Mouse (Mus musculus) lung, postnatal 0 days (tissue): ENCODE measurements around the gene Creb3l4. TPM values are rescaled to one million over a fixed set of nuclear protein-coding genes. Genes with fewer than 3 reads are reported as not detected.
A peak's percentile ranks its signal among the peaks of the same experiment; 100 is the strongest.
"Not testable (repeated sequence)": the region's sequence is repeated elsewhere in the genome, so short reads cannot be mapped to it uniquely, and the experiment has no call there.

Experiments used
- ATAC-seq: fragments of 200-750 bp; cut with Nextera tagmentation; 2 replicates; pipeline ENCODE4 v1.8.0; 2017; ENCODE audit warnings: moderate library complexity
- DNase-seq: peaks from one replicate; pipeline ENCODE4 v3.0.0-alpha.2; 2016; ENCODE audit warnings: low spot score
- H3K27ac ChIP-seq: fragments of 300-500 bp; sonication (generic); 2 replicates; pipeline ENCODE4 v1.5.1; 2014; ENCODE audit warnings: antibody characterized with exemption, mild to moderate bottlenecking, low read length, mixed read lengths
- H3K27me3 ChIP-seq: fragments of 300-500 bp; sonication (generic); replicated peaks from 2 replicates; pipeline ENCODE4 v1.6.1; 2014; ENCODE audit warnings: low read length, mixed read lengths; ENCODE audit not compliant: insufficient read depth
- H3K36me3 ChIP-seq: fragments of 300-500 bp; sonication (generic); 2 replicates; pipeline ENCODE4 v1.6.1; 2014; ENCODE audit warnings: low read length, mixed read lengths; ENCODE audit not compliant: insufficient read depth
- H3K4me1 ChIP-seq: fragments of 300-500 bp; sonication (generic); 2 replicates; pipeline ENCODE4 v1.6.1; 2014; ENCODE audit warnings: antibody characterized with exemption, low read depth, low read length, mixed read lengths; ENCODE audit not compliant: insufficient read depth
- H3K4me2 ChIP-seq: fragments of 300-500 bp; sonication (generic); replicated peaks from 2 replicates; pipeline ENCODE4 v1.6.1; 2014; ENCODE audit warnings: low read depth, mild to moderate bottlenecking, low read length, moderate library complexity, mixed read lengths
- H3K4me3 ChIP-seq: fragments of 300-500 bp; sonication (generic); 2 replicates; pipeline ENCODE4 v1.5.1; 2014; ENCODE audit warnings: low read depth, low read length
- H3K9ac ChIP-seq: fragments of 300-500 bp; sonication (generic); replicated peaks from 2 replicates; pipeline ENCODE4 v1.6.1; 2014; ENCODE audit warnings: low read depth, mild to moderate bottlenecking
- H3K9me3 ChIP-seq: fragments of 300-500 bp; sonication (generic); 2 replicates; pipeline ENCODE4 v1.6.1; 2016; ENCODE audit warnings: low read length, mixed read lengths
- CTCF ChIP-seq: IDR thresholded peaks from 2 replicates; pipeline ENCODE4 v1.5.1; 2016; ENCODE audit warnings: antibody characterized with exemption, mild to moderate bottlenecking
- EP300 ChIP-seq: IDR thresholded peaks from 2 replicates; pipeline ENCODE4 v1.6.1; 2016; ENCODE audit warnings: antibody characterized with exemption, mild to moderate bottlenecking, control low read depth
- WGBS: fragments of 180-500 bp; shearing (Covaris S2); extraction: QIAGEN DNeasy Blood & Tissue Kit; methylation state at CpG from one replicate; pipeline ENCODE4 v1.1.7; 2014; 5-methylcytosine and 5-hydroxymethylcytosine counted together
- polyA plus RNA-seq: library from polyadenylated mRNA; unstranded; fragments of >200 nt; fragmentation: Nextera tagmentation; extraction: Ambion mirVana; gene quantifications from 2 replicates; pipeline ENCODE4 v1.2.1, GENCODE M21; 2015

Creb3l4 gene
- polyA plus RNA-seq, 1 experiment from 2014 or later: 2.4 TPM

- Histone ChIP-seq H3K4me1 (peaks cover 8% of the 10 kb centered on the region; the same call in 1 of the 2 replicates), H3K9me3 (no peaks in the 10 kb centered on the region), H3K4me2 (no peak overlapping the region), H3K27me3 (no peaks in the 10 kb centered on the region), H3K9ac (no peak overlapping the region), H3K4me3 (no peak overlapping the region), H3K27ac (no peak overlapping the region), H3K36me3 (peaks cover 19% of the 10 kb centered on the region)
- DNase-seq (no peak), ATAC-seq (no peak)
- WGBS: 84% methylated on average over 19 of the region's 19 CpGs
- TF ChIP-seq EP300 (no peak), CTCF (no peak)
Observed at GRCm38 (mm10) chr3:90256731-90257530, 13.6 kb upstream of the Creb3l4 start.

GRCm38 (mm10) chr3:90255784-90256353, 12.6 kb upstream of the Creb3l4 start:
- Histone ChIP-seq H3K4me2 (no peak overlapping the region), H3K9ac (no peak overlapping the region), H3K27me3 (no peaks in the 10 kb centered on the region), H3K4me1 (peaks cover 8% of the 10 kb centered on the region; the same call in 1 of the 2 replicates), H3K36me3 (peaks cover 14% of the 10 kb centered on the region), H3K9me3 (no peaks in the 10 kb centered on the region), H3K4me3 (no peak overlapping the region), H3K27ac (no peak overlapping the region)
- DNase-seq (no peak), ATAC-seq (no peak)
- TF ChIP-seq CTCF (no peak), EP300 (no peak)
- 89% methylated on average over 14 of the region's 14 CpGs for WGBS

- Histone ChIP-seq H3K27me3 (no peaks in the 10 kb centered on the region), H3K9me3 (no peaks in the 10 kb centered on the region), H3K36me3 (peaks cover 14% of the 10 kb centered on the region), H3K4me1 (peaks cover 8% of the 10 kb centered on the region; the same call in 1 of the 2 replicates), H3K4me3 (peak overlapping the region; percentile 81), H3K27ac (0 out of 2 replicates have a peak overlapping the region, but pooled peaks have one; percentile 90), H3K9ac (peak overlapping the region; percentile 91), H3K4me2 (peak overlapping the region; percentile 72)
- TF ChIP-seq EP300: no peak
- no peak for TF ChIP-seq CTCF
- WGBS: 4% methylated on average over 2 of the region's 2 CpGs
- ATAC-seq (no peak), DNase-seq (no peak)
Observed at GRCm38 (mm10) chr3:90255194-90255565, 11.9 kb upstream of the Creb3l4 start.

DNA sequence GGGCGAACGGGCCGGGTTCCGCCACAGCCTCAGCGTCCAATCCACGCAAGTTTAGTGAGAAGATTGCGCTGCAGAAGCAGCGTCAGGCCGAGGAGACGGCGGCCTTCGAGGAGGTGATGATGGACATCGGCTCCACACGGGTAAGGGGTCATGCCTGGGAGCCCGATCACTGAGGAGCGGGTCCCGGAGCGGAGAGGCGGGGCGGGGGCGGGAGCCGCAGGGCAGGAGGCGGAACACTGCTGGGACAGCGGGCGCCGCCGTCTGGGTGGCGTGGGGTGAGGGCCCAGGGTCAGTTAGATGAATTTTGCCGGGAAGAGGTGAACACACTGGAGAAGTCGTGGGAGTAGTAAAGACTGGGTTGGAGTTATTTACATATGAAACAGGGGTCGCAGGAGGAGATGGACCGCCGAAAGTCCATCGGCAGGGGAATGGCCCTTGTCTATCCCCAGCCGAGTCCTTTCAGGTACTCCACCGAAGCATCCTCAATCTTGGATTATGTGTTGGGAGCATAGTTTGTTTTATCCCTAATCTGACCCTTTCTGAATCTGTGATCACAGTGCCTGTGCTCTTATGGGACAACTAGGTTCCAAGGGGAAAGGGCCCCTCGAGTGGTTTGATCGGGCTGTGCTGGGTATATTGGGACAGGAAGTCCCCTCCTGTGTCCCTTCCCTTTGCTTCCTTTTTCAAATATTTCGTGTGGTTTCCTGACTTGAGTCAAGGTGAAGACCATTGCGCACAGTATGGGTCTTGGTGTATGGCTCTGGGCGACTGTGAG, 11.3 kb upstream of the Creb3l4 start:
- ATAC-seq: peak; percentile 75
- H3K36me3 ChIP-seq: peaks cover 11% of the 10 kb centered on the region
- TF ChIP-seq EP300: no peak
- TF ChIP-seq CTCF: no peak; the same call in 1 of the 2 replicates

DNA sequence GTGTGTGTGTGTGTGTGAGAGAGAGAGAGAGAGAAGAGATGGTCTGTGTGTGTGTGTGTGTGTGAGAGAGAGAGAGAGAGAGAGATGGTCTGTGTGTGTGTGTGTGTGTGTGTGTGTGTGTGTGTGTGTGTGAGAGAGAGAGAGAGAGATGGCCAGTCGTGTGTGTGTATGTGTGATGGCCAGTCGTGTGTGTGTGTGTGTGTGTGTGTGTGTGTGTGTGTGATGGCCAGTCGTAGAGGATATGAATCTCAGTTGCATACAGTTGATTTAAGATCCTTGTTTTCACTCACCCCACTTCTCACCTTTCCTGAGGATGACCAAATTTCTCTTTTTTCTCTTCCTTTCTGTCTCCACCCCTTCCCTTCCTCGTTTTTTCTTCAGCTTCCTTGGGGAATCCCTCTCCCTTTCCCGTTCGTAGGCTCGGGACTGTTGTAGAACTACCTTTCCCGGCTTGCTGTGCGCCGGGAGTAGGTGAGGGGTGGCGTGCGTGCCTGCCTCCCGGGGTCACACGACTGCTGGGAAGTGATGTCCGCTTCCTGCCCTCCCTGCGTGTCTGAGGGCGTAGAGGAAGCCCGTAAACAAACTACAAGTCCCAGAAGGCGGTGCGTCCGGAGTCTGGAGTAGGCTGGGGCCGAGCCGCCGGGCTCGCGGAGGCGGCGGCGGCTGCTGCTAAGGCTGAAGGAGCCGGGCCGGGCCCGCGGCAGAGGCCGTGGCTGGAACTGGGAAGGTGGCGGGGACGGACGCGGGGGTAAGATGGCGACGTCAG, 10.5 kb upstream of the Creb3l4 start, which contains the start of gene Crtc2:
Gene Crtc2, plus strand, starts transcription at position 511 of the 766 bp plus-strand sequence.
- Histone ChIP-seq H3K4me1 (peaks cover 11% of the 10 kb centered on the region; the same call in 1 of the 2 replicates), H3K4me2 (peak within 1 kb of the TSS; percentile 72), H3K27ac (peak within 1 kb of the TSS; percentile 90), H3K9me3 (no peaks in the 10 kb centered on the region), H3K27me3 (no peaks in the 10 kb centered on the region), H3K4me3 (peak within 1 kb of the TSS; percentile 81), H3K36me3 (peaks cover 4% of the 10 kb centered on the region; the same call in 1 of the 2 replicates), H3K9ac (peak within 1 kb of the TSS; percentile 91)
- under 1% methylated on average over 38 of the region's 40 CpGs for WGBS
- ATAC-seq (peak; percentile 99), DNase-seq (peak; percentile 99)
- TF ChIP-seq CTCF (no peak), EP300 (no peak)

More for the DNA sequence above, 11.3 kb upstream of the Creb3l4 start:
- DNase-seq: peak; percentile 55
- WGBS: 2% methylated on average over 40 of the region's 41 CpGs
- H3K9ac ChIP-seq: peak overlapping the region; percentile 91
- H3K4me1 ChIP-seq: peaks cover 8% of the 10 kb centered on the region; the same call in 1 of the 2 replicates
- no peaks in the 10 kb centered on the region for H3K9me3 ChIP-seq
- H3K4me2 ChIP-seq: peak overlapping the region; percentile 72
- H3K27ac ChIP-seq: peak overlapping the region; percentile 90
- peak overlapping the region; percentile 81 for H3K4me3 ChIP-seq
- H3K27me3 ChIP-seq: no peaks in the 10 kb centered on the region

DNA sequence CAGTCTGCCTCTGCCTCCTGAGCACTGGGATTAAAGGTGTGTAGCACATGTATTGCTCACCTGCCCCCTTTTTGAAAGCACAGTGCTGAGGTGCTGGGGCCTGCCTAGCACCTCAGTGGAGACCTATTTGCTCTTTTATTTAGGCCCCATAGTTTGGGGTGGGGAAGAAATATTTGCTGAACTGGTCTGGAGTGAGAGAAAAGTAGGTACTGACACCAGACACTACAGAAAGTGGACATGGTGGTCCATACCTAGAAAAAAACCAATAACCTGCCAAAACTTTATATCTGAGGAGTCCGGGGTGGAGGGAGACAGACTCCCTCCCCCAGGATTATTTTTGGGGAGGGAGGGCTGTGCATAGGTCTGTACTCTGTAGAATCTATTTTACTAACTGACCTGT, 9.9 kb upstream of the Creb3l4 start:
- ATAC-seq, H3K9me3 ChIP-seq, DNase-seq, H3K36me3 ChIP-seq, H3K27me3 ChIP-seq, H3K4me3 ChIP-seq, H3K9ac ChIP-seq, H3K4me2 ChIP-seq, H3K27ac ChIP-seq: not testable (repeated sequence)
- peaks cover 11% of the 10 kb centered on the region; the same call in 1 of the 2 replicates for H3K4me1 ChIP-seq
- 88% methylated on average over 1 of the region's 1 CpGs for WGBS

GRCm38 (mm10) chr3:90252659-90253058, 9.3 kb upstream of the Creb3l4 start:
- not testable (repeated sequence) for H3K9ac ChIP-seq, H3K36me3 ChIP-seq, H3K27ac ChIP-seq, H3K4me3 ChIP-seq, H3K4me2 ChIP-seq, H3K27me3 ChIP-seq, DNase-seq, ATAC-seq, H3K9me3 ChIP-seq
- WGBS: 84% methylated on average over 2 of the region's 2 CpGs
- H3K4me1 ChIP-seq: peaks cover 11% of the 10 kb centered on the region; the same call in 1 of the 2 replicates

GRCm38 (mm10) chr3:90251731-90252226, 8.5 kb upstream of the Creb3l4 start:
- H3K9ac ChIP-seq, H3K27ac ChIP-seq, H3K4me2 ChIP-seq, H3K27me3 ChIP-seq, ATAC-seq, H3K36me3 ChIP-seq, H3K9me3 ChIP-seq, DNase-seq, H3K4me3 ChIP-seq: not testable (repeated sequence)
- H3K4me1 ChIP-seq: peaks cover 11% of the 10 kb centered on the region; the same call in 1 of the 2 replicates
- 97% methylated on average over 8 of the region's 12 CpGs for WGBS
